In genomic region chr1:135509145-135510084, GRCm38 (mm10) we compare ENCODE assay signal across 8 mouse cellular contexts.
A peak's percentile ranks its signal among the peaks of the same experiment; 100 is the strongest.
DNase-seq lines count a peak whose midpoint lies in the region; ATAC-seq lines count a peak whose summit lies in the region.

No protein-coding gene starts in this region.

- peak overlapping the region; percentile 65 for H3K4me3 ChIP-seq in heart, embryonic 15.5 days
- peak overlapping the region; percentile 69 for H3K4me3 ChIP-seq in embryonic facial prominence, embryonic 10.5 days
- H3K4me3 ChIP-seq in hindbrain, embryonic 15.5 days: peak overlapping the region; percentile 48
- peak overlapping the region; percentile 58 for H3K4me3 ChIP-seq in midbrain, embryonic 14.5 days (replicated peaks; ENCODE audit: low read depth, low read length)

- H3K27ac ChIP-seq in heart, embryonic 15.5 days: peak overlapping the region; percentile 76
- peak overlapping the region; percentile 87 for H3K27ac ChIP-seq in embryonic facial prominence, embryonic 10.5 days (replicated peaks)
- H3K27ac ChIP-seq in hindbrain, embryonic 15.5 days (replicated peaks): peak overlapping the region; percentile 82
- H3K27ac ChIP-seq in midbrain, embryonic 14.5 days (replicated peaks; ENCODE audit: low read depth, low read length): peak overlapping the region; percentile 92

- peak overlapping the region; percentile 70 for H3K4me2 ChIP-seq in heart, embryonic 15.5 days
- peak overlapping the region; percentile 64 for H3K4me2 ChIP-seq in hindbrain, embryonic 15.5 days
- H3K4me2 ChIP-seq in midbrain, embryonic 14.5 days (ENCODE audit: low read length): peak overlapping the region; percentile 86

- 18% methylated on average over 15 of the region's 16 CpGs for WGBS in heart, embryonic 15.5 days
- WGBS in embryonic facial prominence, embryonic 10.5 days: 7% methylated on average over 16 of the region's 16 CpGs
- WGBS in hindbrain, embryonic 15.5 days: 7% methylated on average over 15 of the region's 16 CpGs
- 9% methylated on average over 15 of the region's 16 CpGs for WGBS in midbrain, embryonic 14.5 days

- no peaks in the 10 kb centered on the region for H3K36me3 ChIP-seq in heart, embryonic 15.5 days
- H3K36me3 ChIP-seq in embryonic facial prominence, embryonic 10.5 days (replicated peaks): peaks cover 10% of the 10 kb centered on the region
- no peaks in the 10 kb centered on the region for H3K36me3 ChIP-seq in hindbrain, embryonic 15.5 days
- H3K36me3 ChIP-seq in midbrain, embryonic 14.5 days (ENCODE audit: control insufficient read depth, insufficient read depth, low read length): no peaks in the 10 kb centered on the region

- H3K9me3 ChIP-seq in heart, embryonic 15.5 days (replicated peaks): no peaks in the 10 kb centered on the region
- H3K9me3 ChIP-seq in embryonic facial prominence, embryonic 10.5 days: no peaks in the 10 kb centered on the region
- no peaks in the 10 kb centered on the region for H3K9me3 ChIP-seq in hindbrain, embryonic 15.5 days
- no peaks in the 10 kb centered on the region for H3K9me3 ChIP-seq in midbrain, embryonic 14.5 days (ENCODE audit: control insufficient read depth, low read length)

- no peak for ATAC-seq in heart, embryonic 15.5 days (replicated peaks; ENCODE audit: insufficient number of reproducible peaks, insufficient read depth, low FRiP score, low read depth)
- no peak for ATAC-seq in hindbrain, embryonic 15.5 days (ENCODE audit: low FRiP score, low read depth)
- 0 out of 2 replicates have a peak, but pooled peaks have one; percentile 1 for ATAC-seq in midbrain, embryonic 14.5 days (ENCODE audit: low FRiP score, low TSS enrichment)
- no peak for ATAC-seq in inflammation-experienced regulatory T-cells, adult 6 months

- peaks cover 67% of the 10 kb centered on the region for H3K4me1 ChIP-seq in heart, embryonic 15.5 days (replicated peaks)
- H3K4me1 ChIP-seq in embryonic facial prominence, embryonic 10.5 days: peaks cover 82% of the 10 kb centered on the region
- peaks cover 89% of the 10 kb centered on the region for H3K4me1 ChIP-seq in hindbrain, embryonic 15.5 days (replicated peaks)
- H3K4me1 ChIP-seq in midbrain, embryonic 14.5 days (ENCODE audit: control insufficient read depth, insufficient read depth, low read length): peaks cover 40% of the 10 kb centered on the region

- intact Hi-C loops in heart, postnatal 14 days (cut with DNase I): no loop called here

- no peak for DNase-seq in heart, postnatal 14 days
- DNase-seq in embryonic facial prominence, embryonic 10.5 days (ENCODE audit: low spot score): no peak
- DNase-seq in midbrain, embryonic 14.5 days: peak; percentile 36
- no peak for DNase-seq in embryo, embryonic 9.5 days (ENCODE audit: extremely low spot score)
- DNase-seq in cerebellum, adult 9-11 months: no peak

- no peaks in the 10 kb centered on the region for H3K27me3 ChIP-seq in heart, embryonic 15.5 days
- peaks cover 46% of the 10 kb centered on the region for H3K27me3 ChIP-seq in embryonic facial prominence, embryonic 10.5 days (replicated peaks; ENCODE audit: low read depth, poor library complexity, severe bottlenecking)
- no peaks in the 10 kb centered on the region for H3K27me3 ChIP-seq in hindbrain, embryonic 15.5 days
- H3K27me3 ChIP-seq in midbrain, embryonic 14.5 days (ENCODE audit: control insufficient read depth, insufficient read depth, low read length): 0 out of 2 replicates have a peak, but pooled peaks cover 3% of the 10 kb centered on the region

- H3K9ac ChIP-seq in heart, embryonic 15.5 days: peak overlapping the region; percentile 70
- peak overlapping the region; percentile 63 for H3K9ac ChIP-seq in hindbrain, embryonic 15.5 days
- H3K9ac ChIP-seq in midbrain, embryonic 14.5 days (replicated peaks; ENCODE audit: low read length): peak overlapping the region; percentile 83
